Mouse (Mus musculus): ENCODE data around the gene Sult4a1. TPM values are rescaled to one million over a fixed set of nuclear protein-coding genes. Genes with fewer than 3 reads are reported as not detected.

Gene Sult4a1
- 12.0 and 14.8 TPM in 2 replicates for polyA plus RNA-seq (2016; fragmentation: Nextera tagmentation; extraction: Ambion mirVana)

DNA sequence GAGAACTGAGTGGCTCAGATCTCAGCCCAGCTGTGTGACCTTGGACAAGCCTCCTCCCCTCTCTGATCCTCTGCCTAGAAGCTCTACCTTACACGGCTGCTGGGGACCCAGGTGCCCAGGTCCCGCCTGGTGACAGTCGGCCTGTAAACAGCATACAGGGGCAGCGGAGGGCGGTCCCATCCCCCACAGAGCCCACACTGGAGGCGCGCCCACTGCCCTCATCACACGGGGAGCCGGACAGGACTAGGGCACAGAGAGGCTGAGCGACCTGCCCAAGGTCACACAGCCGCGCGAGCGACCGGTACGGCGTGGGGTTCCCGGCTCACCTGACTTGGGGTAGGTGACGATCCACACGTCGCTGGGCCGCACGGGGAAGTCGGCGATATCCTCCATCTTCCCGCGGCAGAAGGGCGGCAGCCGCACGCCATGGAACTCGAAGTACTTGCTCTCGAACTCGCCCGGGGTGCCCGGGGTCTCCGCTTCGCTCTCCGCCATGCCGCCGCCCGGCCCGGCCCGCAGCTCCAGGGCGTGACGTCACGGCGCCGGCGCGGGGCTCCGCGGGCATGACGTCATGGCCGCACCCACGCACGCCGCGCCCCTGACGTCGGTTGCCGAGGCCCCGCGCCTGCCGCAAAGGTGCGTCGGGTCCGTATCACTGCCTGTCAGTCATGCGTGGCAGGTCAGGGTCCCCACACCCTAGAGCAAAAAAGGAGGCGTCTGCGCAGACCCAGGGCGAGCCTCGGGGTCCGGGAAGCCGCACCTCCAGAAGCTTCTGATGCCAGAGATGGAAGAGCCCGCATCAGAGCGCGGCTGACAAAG lies at the start of gene Sult4a1:
Gene Sult4a1 (minus strand): TSS at position 650 of the 819 bp plus-strand sequence.
- Histone ChIP-seq H3K27ac (peak within 1 kb of the TSS; percentile 69), H3K4me1 (replicated peaks) (peaks cover 24% of the 10 kb centered on the region), H3K4me3 (peak within 1 kb of the TSS; percentile 67), H3K36me3 (no peaks in the 10 kb centered on the region), H3K9me3 (no peaks in the 10 kb centered on the region), H3K27me3 (ENCODE audit: insufficient read depth, poor library complexity, severe bottlenecking) (peaks cover 53% of the 10 kb centered on the region)
- 1% methylated on average over 77 of the region's 77 CpGs for WGBS
- DNase-seq (ENCODE audit: low spot score): peak; percentile 45

GRCm38 (mm10) chr15:84140929-84141328 lies 35.4 kb upstream of the Sult4a1 start:
- Histone ChIP-seq H3K4me3 (no peak overlapping the region), H3K27ac (0 out of 2 replicates have a peak overlapping the region, but pooled peaks have one; percentile 19), H3K36me3 (no peaks in the 10 kb centered on the region), H3K27me3 (ENCODE audit: insufficient read depth, poor library complexity, severe bottlenecking) (no peaks in the 10 kb centered on the region), H3K9me3 (no peaks in the 10 kb centered on the region), H3K4me1 (replicated peaks) (peaks cover 27% of the 10 kb centered on the region)
- 75% methylated on average over 5 of the region's 5 CpGs for WGBS
- DNase-seq (ENCODE audit: low spot score): no peak

DNA sequence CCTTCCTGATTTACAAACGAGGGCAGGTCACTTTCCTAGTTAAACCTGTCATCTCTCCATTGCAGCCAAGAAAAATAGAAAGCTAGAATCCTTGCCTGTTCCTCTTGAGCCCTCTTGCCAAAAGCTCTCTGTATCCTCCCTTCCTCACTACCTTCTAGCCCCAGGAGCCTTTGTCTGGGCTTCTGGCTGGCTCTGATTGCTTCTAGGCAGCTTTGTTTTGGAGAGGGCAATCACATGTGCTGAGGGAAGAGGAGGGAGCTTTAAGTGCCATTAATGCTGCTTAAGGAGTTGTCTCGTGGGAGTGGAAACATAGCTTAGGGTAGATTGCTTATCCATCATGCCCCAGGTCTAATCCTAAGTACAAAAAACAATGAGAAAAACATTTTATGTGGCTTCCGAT lies 34.6 kb upstream of the Sult4a1 start:
- no peak overlapping the region for H3K4me3 ChIP-seq
- H3K4me1 ChIP-seq (replicated peaks): peaks cover 27% of the 10 kb centered on the region
- no peaks in the 10 kb centered on the region for H3K9me3 ChIP-seq
- WGBS: 74% methylated on average over 3 of the region's 3 CpGs
- H3K27me3 ChIP-seq (ENCODE audit: insufficient read depth, poor library complexity, severe bottlenecking): no peaks in the 10 kb centered on the region
- no peak overlapping the region; the same call in 1 of the 2 replicates for H3K27ac ChIP-seq
- no peaks in the 10 kb centered on the region for H3K36me3 ChIP-seq
- no peak for DNase-seq (ENCODE audit: low spot score)

- no peaks in the 10 kb centered on the region for H3K27me3 ChIP-seq (ENCODE audit: insufficient read depth, poor library complexity, severe bottlenecking)
- DNase-seq (ENCODE audit: low spot score): no peak
- no peaks in the 10 kb centered on the region for H3K36me3 ChIP-seq
- H3K4me1 ChIP-seq (replicated peaks): peaks cover 27% of the 10 kb centered on the region
- 89% methylated on average over 5 of the region's 5 CpGs for WGBS
- no peak overlapping the region for H3K4me3 ChIP-seq
- H3K9me3 ChIP-seq: no peaks in the 10 kb centered on the region
- no peak overlapping the region for H3K27ac ChIP-seq
These were observed 34.0 kb upstream of the Sult4a1 start for GRCm38 (mm10) chr15:84139592-84140005.

GRCm38 (mm10) chr15:84136473-84137415 lies 31.2 kb upstream of the Sult4a1 start:
- peak; percentile 47 for DNase-seq (ENCODE audit: low spot score)
- H3K27me3 ChIP-seq (ENCODE audit: insufficient read depth, poor library complexity, severe bottlenecking): no peaks in the 10 kb centered on the region
- 23% methylated on average over 12 of the region's 12 CpGs for WGBS

DNA sequence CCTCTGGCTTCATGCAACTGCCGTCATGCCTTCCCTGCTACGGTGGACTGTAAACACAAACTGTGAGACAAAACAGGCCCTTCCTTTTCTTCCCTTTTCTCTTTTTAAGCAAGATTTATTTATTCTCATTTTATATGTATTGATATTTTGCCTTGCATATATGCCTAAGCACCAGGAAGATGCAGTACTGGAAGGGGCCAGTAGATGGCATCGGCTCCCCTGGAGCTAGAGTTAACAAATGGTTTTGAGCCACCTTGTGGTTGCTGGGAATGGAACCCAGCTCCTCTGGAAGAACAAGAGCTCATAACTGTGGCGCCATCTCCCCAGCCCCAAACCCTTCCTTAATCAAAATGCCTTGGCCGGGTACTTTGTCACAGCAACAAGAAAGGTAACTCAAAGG lies 29.9 kb upstream of the Sult4a1 start:
- H3K27ac ChIP-seq: no peak overlapping the region
- WGBS: 83% methylated on average over 5 of the region's 5 CpGs

More at GRCm38 (mm10) chr15:84136473-84137415, 31.2 kb upstream of the Sult4a1 start:
- peak overlapping the region; percentile 84 for H3K27ac ChIP-seq
- H3K4me1 ChIP-seq (replicated peaks): peaks cover 27% of the 10 kb centered on the region
- H3K36me3 ChIP-seq: no peaks in the 10 kb centered on the region
- H3K9me3 ChIP-seq: no peaks in the 10 kb centered on the region
- H3K4me3 ChIP-seq: no peak overlapping the region

DNA sequence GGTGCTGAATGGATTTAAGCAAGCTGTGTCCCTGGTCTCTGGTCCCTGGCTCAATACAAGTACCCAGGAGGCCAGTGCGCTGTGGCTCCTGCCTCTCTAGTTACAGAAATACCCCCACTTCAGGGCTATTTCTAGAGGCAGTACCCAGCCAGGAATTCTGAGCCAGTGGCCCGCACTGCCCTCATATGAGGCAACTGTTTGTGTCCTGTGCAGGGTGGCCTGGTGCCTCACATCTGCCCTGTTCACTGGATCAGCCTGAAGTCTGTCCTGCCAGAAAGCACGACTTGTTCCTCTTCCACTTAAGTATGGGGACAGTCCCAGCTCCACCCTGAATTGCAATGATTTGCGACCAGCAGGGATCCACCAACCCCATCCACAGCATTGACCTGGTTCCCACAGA lies 27.9 kb upstream of the Sult4a1 start:
- WGBS: 76% methylated on average over 4 of the region's 4 CpGs
- H3K4me1 ChIP-seq (replicated peaks): peaks cover 20% of the 10 kb centered on the region

More for the DNA sequence above, 29.9 kb upstream of the Sult4a1 start:
- DNase-seq (ENCODE audit: low spot score): peak; percentile 39
- Histone ChIP-seq H3K27me3 (ENCODE audit: insufficient read depth, poor library complexity, severe bottlenecking) (no peaks in the 10 kb centered on the region), H3K4me3 (no peak overlapping the region), H3K36me3 (no peaks in the 10 kb centered on the region), H3K4me1 (replicated peaks) (peaks cover 22% of the 10 kb centered on the region), H3K9me3 (no peaks in the 10 kb centered on the region)

GRCm38 (mm10) chr15:84131971-84132370 lies 26.4 kb upstream of the Sult4a1 start:
- Histone ChIP-seq H3K27ac (0 out of 2 replicates have a peak overlapping the region, but pooled peaks have one; percentile 36), H3K36me3 (no peaks in the 10 kb centered on the region), H3K27me3 (ENCODE audit: insufficient read depth, poor library complexity, severe bottlenecking) (no peaks in the 10 kb centered on the region), H3K4me3 (no peak overlapping the region), H3K4me1 (replicated peaks) (peaks cover 13% of the 10 kb centered on the region), H3K9me3 (no peaks in the 10 kb centered on the region)
- DNase-seq (ENCODE audit: low spot score): no peak
- 92% methylated on average over 7 of the region's 7 CpGs for WGBS

More for the DNA sequence above, 27.9 kb upstream of the Sult4a1 start:
- no peak for DNase-seq (ENCODE audit: low spot score)
- H3K36me3 ChIP-seq: no peaks in the 10 kb centered on the region
- H3K27me3 ChIP-seq (ENCODE audit: insufficient read depth, poor library complexity, severe bottlenecking): no peaks in the 10 kb centered on the region
- H3K27ac ChIP-seq: 0 out of 2 replicates have a peak overlapping the region, but pooled peaks have one; percentile 8
- H3K4me3 ChIP-seq: no peak overlapping the region
- no peaks in the 10 kb centered on the region for H3K9me3 ChIP-seq

GRCm38 (mm10) chr15:84131096-84131786 lies 25.7 kb upstream of the Sult4a1 start:
- H3K9me3 ChIP-seq: no peaks in the 10 kb centered on the region
- peaks cover 7% of the 10 kb centered on the region for H3K4me1 ChIP-seq (replicated peaks)
- no peak for DNase-seq (ENCODE audit: low spot score)
- H3K4me3 ChIP-seq: no peak overlapping the region
- H3K27ac ChIP-seq: peak overlapping the region; percentile 36; the same call in 1 of the 2 replicates
- H3K36me3 ChIP-seq: no peaks in the 10 kb centered on the region
- WGBS: 66% methylated on average over 16 of the region's 16 CpGs
- H3K27me3 ChIP-seq (ENCODE audit: insufficient read depth, poor library complexity, severe bottlenecking): no peaks in the 10 kb centered on the region

DNA sequence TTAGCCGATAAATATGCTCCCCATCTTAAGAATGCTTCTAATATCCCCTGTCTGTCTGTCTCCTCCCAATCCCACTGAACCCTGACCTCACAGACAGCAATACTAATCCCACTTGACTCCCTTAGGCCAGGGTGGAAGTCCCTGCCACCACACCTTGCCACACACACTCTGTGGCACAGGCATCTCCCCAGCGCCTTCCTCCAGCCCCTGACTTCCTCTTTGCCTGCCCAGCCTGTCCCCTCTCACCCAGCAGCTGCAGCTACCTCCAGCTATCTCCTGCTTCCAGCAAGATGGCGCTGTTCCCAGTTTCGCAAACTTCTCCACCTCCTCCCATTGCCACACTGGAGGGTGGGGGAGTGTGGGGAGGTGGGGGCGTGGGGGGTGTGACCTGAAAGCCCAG lies 21.3 kb upstream of the Sult4a1 start:
- no peaks in the 10 kb centered on the region for H3K27me3 ChIP-seq (ENCODE audit: insufficient read depth, poor library complexity, severe bottlenecking)
- DNase-seq (ENCODE audit: low spot score): no peak
- H3K4me1 ChIP-seq (replicated peaks): 0 out of 2 replicates have a peak, but pooled peaks cover 5% of the 10 kb centered on the region
- no peak overlapping the region for H3K4me3 ChIP-seq
- H3K27ac ChIP-seq: peak overlapping the region; percentile 2; the same call in 1 of the 2 replicates
- no peaks in the 10 kb centered on the region for H3K9me3 ChIP-seq
- WGBS: 30% methylated on average over 5 of the region's 5 CpGs
- H3K36me3 ChIP-seq: no peaks in the 10 kb centered on the region

DNA sequence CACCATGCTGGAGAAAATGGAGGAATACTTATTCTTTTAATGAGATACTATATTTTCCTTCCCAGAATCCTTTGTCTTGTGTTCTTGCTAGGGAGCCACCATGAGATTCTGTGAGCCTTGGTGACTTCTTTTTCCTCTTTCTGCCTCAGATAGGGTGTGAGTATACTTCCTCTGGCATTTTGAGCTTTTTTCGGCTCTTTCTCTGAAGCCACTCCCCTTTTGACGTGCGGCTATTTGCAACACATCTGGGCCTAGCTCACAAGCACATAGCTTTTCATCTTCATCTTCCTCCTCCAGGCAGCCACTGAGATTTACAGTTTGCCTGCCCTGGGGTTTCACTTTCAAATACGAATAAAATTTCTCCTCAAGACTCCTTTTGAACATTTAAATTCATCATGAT lies 20.9 kb upstream of the Sult4a1 start:
- H3K9me3 ChIP-seq: no peaks in the 10 kb centered on the region
- WGBS: 71% methylated on average over 4 of the region's 4 CpGs
- H3K27ac ChIP-seq: no peak overlapping the region
- H3K36me3 ChIP-seq: no peaks in the 10 kb centered on the region
- no peak for DNase-seq (ENCODE audit: low spot score)
- H3K4me1 ChIP-seq (replicated peaks): 0 out of 2 replicates have a peak, but pooled peaks cover 3% of the 10 kb centered on the region
- no peaks in the 10 kb centered on the region for H3K27me3 ChIP-seq (ENCODE audit: insufficient read depth, poor library complexity, severe bottlenecking)
- H3K4me3 ChIP-seq: no peak overlapping the region

DNA sequence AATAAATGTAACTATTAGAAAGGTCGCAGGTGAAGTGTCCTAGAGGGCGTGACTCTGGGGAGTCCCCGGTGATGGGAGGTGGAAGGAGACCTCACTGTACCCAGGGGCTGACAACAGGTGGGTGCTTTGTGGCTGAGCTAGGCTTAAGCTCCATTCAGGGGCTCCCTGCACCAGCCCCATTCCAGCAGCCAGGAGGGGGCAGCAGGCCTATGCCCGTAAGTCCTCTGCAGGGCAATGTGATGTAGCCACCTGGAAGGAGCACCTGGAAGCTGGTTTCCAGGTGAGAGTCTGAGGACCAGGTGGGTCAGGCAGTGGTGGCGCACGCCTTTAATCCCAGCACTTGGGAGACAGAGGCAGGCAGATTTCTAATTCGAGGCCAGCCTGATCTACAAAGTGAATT lies 18.5 kb upstream of the Sult4a1 start:
- Histone ChIP-seq H3K4me3 (no peak overlapping the region), H3K36me3 (no peaks in the 10 kb centered on the region), H3K27me3 (ENCODE audit: insufficient read depth, poor library complexity, severe bottlenecking) (no peaks in the 10 kb centered on the region), H3K27ac (no peak overlapping the region), H3K4me1 (replicated peaks) (0 out of 2 replicates have a peak, but pooled peaks cover 3% of the 10 kb centered on the region), H3K9me3 (no peaks in the 10 kb centered on the region)
- 64% methylated on average over 7 of the region's 7 CpGs for WGBS
- DNase-seq (ENCODE audit: low spot score): no peak

Data from hindbrain, embryonic 10.5 days (tissue).